Mouse (Mus musculus) CH12.LX (cell line): ENCODE data around the gene Mrm3.

Source experiments
- CTCF ChIP-seq, 2 experiments: IDR thresholded peaks in 1 of 2; conservative IDR thresholded peaks in 1 of 2; 2 replicates each; pipeline ENCODE4 v1.5.1; 2011 to 2012; ENCODE audit warnings: low read depth in 2 of 2, low read length in 2 of 2, improper control_type of control experiment in 1 of 2, inconsistent platforms in 1 of 2, mild to moderate bottlenecking in 1 of 2, moderate library complexity in 1 of 2
- UBTF ChIP-seq: IDR thresholded peaks from 2 replicates; pipeline ENCODE4 v1.6.1; 2012; ENCODE audit warnings: low read depth, mild to moderate bottlenecking, inconsistent platforms, low read length, improper control_type of control experiment, moderate library complexity

DNA sequence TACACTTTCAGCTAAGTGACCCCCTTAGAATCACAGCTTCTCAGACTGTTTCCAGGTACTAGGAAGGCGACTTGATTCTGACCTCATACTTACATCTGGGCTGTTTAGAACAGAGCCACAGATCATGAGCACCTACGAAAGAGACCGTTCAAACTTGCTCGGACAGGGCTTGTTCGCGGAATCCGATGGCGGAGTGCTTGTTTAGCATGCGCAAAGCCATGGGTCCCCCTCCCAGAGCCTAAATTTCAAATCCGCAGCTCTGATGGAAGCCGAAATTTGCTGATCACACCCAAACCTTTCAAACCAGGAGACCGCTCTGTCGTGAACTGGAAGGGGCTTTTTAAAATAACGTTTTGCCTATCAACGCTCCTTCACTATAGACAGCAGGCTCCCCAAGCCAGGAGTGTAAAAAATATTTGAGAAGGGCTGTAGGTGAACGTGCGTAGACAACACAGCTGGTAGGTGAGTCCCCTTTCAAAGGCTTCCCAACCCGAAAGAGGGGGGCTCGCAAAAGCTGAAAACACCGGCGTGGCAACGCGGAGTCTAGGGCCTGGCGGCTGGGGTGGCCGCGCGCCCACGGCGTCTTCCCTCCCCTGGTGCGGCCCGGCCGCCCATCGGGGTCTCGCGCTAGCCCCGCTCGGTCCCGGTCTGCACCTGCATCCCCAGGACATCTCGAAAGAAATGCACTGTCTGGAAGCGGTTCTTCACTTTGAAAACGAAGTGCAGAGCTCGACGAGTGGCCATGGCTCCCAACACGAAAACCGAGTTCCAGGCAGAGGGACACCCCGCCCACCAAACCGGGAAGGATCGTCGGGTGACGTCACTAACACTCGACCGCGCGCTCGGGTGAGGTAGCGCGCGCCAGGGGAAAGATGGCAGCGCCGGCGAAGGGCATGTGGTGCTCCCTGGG is at the start of gene Mrm3, which contains the start of gene Glod4:
- TF ChIP-seq CTCF (conservative IDR thresholded peaks at IDR 0.05 in 1 of 2, IDR thresholded peaks at IDR 0.05 in 1 of 2; ENCODE audit: low read depth in 2 of 2, low read length in 2 of 2), result no peak
- TF ChIP-seq UBTF, result no peak
